Mouse (Mus musculus): ENCODE measurements around the gene Dennd4b. TPM values are rescaled to one million over a fixed set of nuclear protein-coding genes. Genes with fewer than 3 reads are reported as not detected.
"Not testable (repeated sequence)": the region's sequence is repeated elsewhere in the genome, so short reads cannot be mapped to it uniquely, and the experiment has no call there.

Dennd4b gene
- polyA plus RNA-seq, 1 experiment from 2014 or later: 3.7 TPM

DNA sequence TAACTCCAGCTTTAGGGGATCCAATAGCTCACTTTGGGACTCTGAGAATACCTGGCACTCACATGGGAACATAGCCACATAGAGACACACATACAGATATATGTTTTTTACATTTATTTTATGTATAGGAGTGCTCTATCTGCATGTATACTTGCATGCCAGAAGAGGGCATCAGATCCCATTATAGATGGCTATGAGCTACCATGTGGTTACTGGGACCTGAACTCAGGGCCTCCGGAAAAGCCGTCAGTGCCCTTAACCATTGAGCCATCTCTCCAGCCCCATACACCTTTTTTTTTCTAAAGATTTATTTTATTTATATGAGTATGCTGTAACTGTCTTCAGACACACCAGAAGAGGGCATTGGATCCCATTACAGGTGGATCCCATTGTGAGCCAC, 19.2 kb downstream of the Dennd4b start:
- WGBS: 91% methylated on average over 2 of the region's 2 CpGs

DNA sequence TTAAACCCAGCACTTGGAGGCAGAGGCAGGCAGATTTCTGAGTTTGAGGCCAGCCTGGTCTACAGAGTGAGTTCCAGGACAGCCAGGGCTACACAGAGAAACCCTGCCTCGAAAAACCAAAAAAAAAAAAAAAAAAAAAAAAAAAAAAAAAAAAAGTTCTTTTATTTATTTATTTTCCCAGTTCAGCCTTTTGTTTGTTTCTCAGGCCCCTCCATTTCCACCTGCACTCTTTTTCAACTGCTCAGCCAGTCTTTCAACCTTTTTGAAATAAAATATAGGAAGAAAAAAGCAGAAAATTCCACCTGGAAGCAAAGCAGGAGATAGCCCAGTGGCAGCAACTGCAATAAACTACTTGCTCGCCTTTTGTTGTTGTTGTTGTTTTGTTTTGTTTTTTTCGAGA, 24.4 kb downstream of the Dennd4b start:
- H3K27me3 ChIP-seq (ENCODE audit: control insufficient read depth, insufficient read depth, low read depth, low read length); H3K9me3 ChIP-seq (ENCODE audit: control insufficient read depth, low read length); H3K4me3 ChIP-seq (ENCODE audit: low read length); H3K36me3 ChIP-seq (ENCODE audit: control insufficient read depth, insufficient read depth, low read length); H3K4me2 ChIP-seq (ENCODE audit: low read depth, low read length); H3K27ac ChIP-seq (ENCODE audit: low read length); H3K4me1 ChIP-seq (replicated peaks; ENCODE audit: control insufficient read depth, insufficient read depth, low read length); ATAC-seq (ENCODE audit: low read depth); H3K9ac ChIP-seq (ENCODE audit: low read length): not testable (repeated sequence)
- WGBS: 58% methylated on average over 2 of the region's 3 CpGs

More for the DNA sequence above, 19.2 kb downstream of the Dennd4b start:
- Histone ChIP-seq H3K27me3 (ENCODE audit: control insufficient read depth, insufficient read depth, low read depth, low read length) (no peaks in the 10 kb centered on the region), H3K36me3 (ENCODE audit: control insufficient read depth, insufficient read depth, low read length) (peaks cover 7% of the 10 kb centered on the region; the same call in 1 of the 2 replicates), H3K4me3 (ENCODE audit: low read length) (no peak overlapping the region), H3K9ac (ENCODE audit: low read length) (no peak overlapping the region), H3K9me3 (ENCODE audit: control insufficient read depth, low read length) (no peaks in the 10 kb centered on the region), H3K27ac (ENCODE audit: low read length) (no peak overlapping the region), H3K4me1 (replicated peaks; ENCODE audit: control insufficient read depth, insufficient read depth, low read length) (no peaks in the 10 kb centered on the region), H3K4me2 (ENCODE audit: low read depth, low read length) (no peak overlapping the region)
- no peak for ATAC-seq (ENCODE audit: low read depth)

DNA sequence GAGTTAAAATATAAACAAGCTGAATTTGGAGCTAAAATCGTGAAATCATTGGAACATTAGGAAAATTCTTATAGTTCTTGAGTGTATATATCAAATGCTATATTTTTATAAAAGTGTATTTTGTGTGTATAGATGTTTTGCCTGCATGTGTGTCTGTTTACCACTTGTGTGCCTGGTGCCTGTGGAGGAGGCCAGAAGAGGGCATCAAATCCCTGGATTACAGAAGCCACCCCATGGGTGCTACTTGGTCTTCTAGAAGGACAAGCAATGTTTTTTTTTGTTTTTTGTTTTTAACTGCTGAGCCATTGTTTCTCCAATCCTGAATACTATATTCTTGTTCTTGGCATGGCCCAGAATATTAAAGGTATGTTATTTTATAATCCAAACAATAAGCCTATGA, 25.6 kb downstream of the Dennd4b start:
- H3K27ac ChIP-seq (ENCODE audit: low read length): no peak overlapping the region
- no peak overlapping the region for H3K4me3 ChIP-seq (ENCODE audit: low read length)
- WGBS: 86% methylated on average over 1 of the region's 1 CpGs
- no peaks in the 10 kb centered on the region for H3K9me3 ChIP-seq (ENCODE audit: control insufficient read depth, low read length)
- H3K9ac ChIP-seq (ENCODE audit: low read length): no peak overlapping the region
- H3K27me3 ChIP-seq (ENCODE audit: control insufficient read depth, insufficient read depth, low read depth, low read length): no peaks in the 10 kb centered on the region
- ATAC-seq (ENCODE audit: low read depth): no peak
- no peak overlapping the region for H3K4me2 ChIP-seq (ENCODE audit: low read depth, low read length)
- H3K4me1 ChIP-seq (replicated peaks; ENCODE audit: control insufficient read depth, insufficient read depth, low read length): peaks cover 19% of the 10 kb centered on the region
- H3K36me3 ChIP-seq (ENCODE audit: control insufficient read depth, insufficient read depth, low read length): no peaks in the 10 kb centered on the region

DNA sequence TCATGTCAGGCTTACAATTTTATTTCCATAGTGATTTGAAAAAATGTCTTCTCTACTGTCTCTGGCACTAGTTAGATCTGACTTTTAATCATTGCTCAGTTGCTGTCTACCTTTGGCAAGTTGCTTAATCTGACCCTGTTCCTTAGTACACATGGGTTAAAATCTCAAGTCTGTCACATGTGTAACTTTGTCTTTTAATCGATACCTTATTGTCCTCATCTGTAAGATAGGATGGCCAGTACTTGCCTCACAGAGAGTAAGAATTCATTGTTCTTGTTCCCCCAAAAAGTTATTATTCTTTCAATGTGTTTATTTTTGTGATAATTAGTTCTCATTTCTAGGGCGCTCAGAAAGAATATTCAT, 27.0 kb downstream of the Dennd4b start:
- WGBS: 30% methylated on average over 2 of the region's 2 CpGs
- Histone ChIP-seq H3K4me1 (replicated peaks; ENCODE audit: control insufficient read depth, insufficient read depth, low read length) (peaks cover 24% of the 10 kb centered on the region), H3K27ac (ENCODE audit: low read length) (peak overlapping the region; percentile 91), H3K9me3 (ENCODE audit: control insufficient read depth, low read length) (no peaks in the 10 kb centered on the region), H3K9ac (ENCODE audit: low read length) (peak overlapping the region; percentile 74), H3K27me3 (ENCODE audit: control insufficient read depth, insufficient read depth, low read depth, low read length) (no peaks in the 10 kb centered on the region), H3K4me2 (ENCODE audit: low read depth, low read length) (peak overlapping the region; percentile 79), H3K36me3 (ENCODE audit: control insufficient read depth, insufficient read depth, low read length) (no peaks in the 10 kb centered on the region), H3K4me3 (ENCODE audit: low read length) (peak overlapping the region; percentile 59)
- no peak for ATAC-seq (ENCODE audit: low read depth)

DNA sequence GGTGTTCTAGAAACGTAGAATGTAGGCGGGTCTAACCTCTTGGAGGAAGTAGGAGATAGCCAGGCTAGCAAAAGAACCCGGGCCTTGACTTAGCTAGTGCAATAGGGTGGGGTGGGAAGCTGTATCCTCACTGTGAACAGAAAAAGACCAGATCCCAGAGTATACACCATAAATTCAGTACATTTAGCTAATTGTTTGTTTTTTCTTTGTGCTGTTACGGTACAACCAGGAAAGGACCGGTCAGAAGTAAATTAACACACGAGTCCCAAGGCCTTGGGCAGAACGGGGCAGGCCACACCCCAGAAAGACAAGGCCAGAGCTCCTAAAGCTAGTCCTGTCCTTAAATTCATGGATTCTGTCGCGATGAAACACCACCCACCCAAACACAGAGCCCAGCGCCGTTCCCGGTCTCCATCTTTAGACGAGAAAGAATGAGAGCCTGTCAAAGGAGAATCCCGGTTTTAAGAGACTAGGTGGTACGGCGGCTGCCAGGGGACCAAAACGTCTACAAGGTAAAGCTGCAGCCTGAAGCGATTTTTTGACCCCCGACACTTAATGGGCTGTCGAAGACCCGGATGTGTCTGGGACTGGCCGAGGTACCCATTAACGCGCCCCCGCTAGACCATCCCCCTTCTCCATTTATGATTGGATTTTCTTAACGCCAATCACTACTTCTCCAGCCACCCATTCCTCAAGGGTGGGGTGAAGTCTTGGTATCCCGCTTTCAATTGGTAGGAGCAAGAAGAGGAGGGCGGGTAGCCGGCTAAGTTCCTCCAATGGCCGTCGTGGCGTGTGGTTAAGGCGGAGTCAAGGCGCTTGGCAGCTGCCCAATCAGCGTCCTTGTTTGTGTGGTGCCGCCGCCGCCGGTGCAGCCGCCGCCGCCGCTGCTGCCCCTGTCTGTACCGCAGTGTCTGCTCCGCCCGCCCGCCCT, 27.6 kb downstream of the Dennd4b start, which contains the start of gene Gatad2b:
Gene Gatad2b, plus strand, starts transcription at position 834 of the 931 bp plus-strand sequence.
- H3K4me1 ChIP-seq (replicated peaks; ENCODE audit: control insufficient read depth, insufficient read depth, low read length): peaks cover 24% of the 10 kb centered on the region
- no peaks in the 10 kb centered on the region for H3K9me3 ChIP-seq (ENCODE audit: control insufficient read depth, low read length)
- peak within 1 kb of the TSS; percentile 89 for H3K4me3 ChIP-seq (ENCODE audit: low read length)
- H3K4me2 ChIP-seq (ENCODE audit: low read depth, low read length): peak within 1 kb of the TSS; percentile 87
- no peaks in the 10 kb centered on the region for H3K27me3 ChIP-seq (ENCODE audit: control insufficient read depth, insufficient read depth, low read depth, low read length)
- H3K27ac ChIP-seq (ENCODE audit: low read length): peak within 1 kb of the TSS; percentile 97
- H3K36me3 ChIP-seq (ENCODE audit: control insufficient read depth, insufficient read depth, low read length): no peaks in the 10 kb centered on the region
- peak; percentile 99 for ATAC-seq (ENCODE audit: low read depth)
- peak within 1 kb of the TSS; percentile 92 for H3K9ac ChIP-seq (ENCODE audit: low read length)
- WGBS: under 1% methylated on average over 43 of the region's 47 CpGs

DNA sequence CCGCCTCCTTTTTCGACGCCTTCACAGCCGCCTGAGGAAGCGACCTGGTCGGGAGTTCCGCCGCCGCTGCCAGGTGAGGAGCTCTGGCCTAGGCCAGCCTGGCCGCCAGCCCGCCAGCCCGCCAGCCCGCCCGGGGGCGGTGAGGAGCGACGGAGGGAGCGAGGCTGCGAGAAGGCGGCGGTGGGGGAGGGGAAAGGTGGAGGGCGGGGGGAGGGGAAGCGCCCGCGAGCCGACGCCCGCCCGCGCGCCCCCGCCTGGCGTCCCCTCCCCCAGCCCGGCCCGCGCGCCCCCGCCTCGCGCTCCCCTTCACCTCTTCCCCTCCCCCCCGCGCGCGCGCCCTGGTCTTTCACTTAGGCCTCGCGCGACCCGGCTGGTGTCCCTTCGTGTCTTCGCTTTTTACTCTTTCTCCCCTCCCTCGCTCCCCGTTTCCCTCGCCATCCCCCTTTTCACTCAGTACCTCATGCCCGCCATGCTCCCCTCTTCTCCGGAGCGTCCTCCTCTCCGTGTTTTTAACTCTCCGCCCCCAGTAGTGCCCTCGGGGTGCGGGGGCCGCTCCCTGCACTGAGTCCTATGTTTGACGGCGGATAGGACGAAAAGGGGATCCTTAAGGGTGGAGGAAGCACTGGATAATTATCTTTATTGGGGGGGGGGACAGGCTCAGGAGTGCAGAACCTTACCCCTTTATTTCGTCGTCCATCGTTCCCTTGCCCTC, 28.5 kb downstream of the Dennd4b start:
- H3K4me3 ChIP-seq (ENCODE audit: low read length): peak overlapping the region; percentile 89
- H3K4me2 ChIP-seq (ENCODE audit: low read depth, low read length): peak overlapping the region; percentile 87
- under 1% methylated on average over 34 of the region's 68 CpGs for WGBS
- H3K9me3 ChIP-seq (ENCODE audit: control insufficient read depth, low read length): no peaks in the 10 kb centered on the region
- peak overlapping the region; percentile 97 for H3K27ac ChIP-seq (ENCODE audit: low read length)
- peak overlapping the region; percentile 92 for H3K9ac ChIP-seq (ENCODE audit: low read length)
- ATAC-seq (ENCODE audit: low read depth): peak; percentile 29
- H3K27me3 ChIP-seq (ENCODE audit: control insufficient read depth, insufficient read depth, low read depth, low read length): no peaks in the 10 kb centered on the region
- H3K36me3 ChIP-seq (ENCODE audit: control insufficient read depth, insufficient read depth, low read length): no peaks in the 10 kb centered on the region
- H3K4me1 ChIP-seq (replicated peaks; ENCODE audit: control insufficient read depth, insufficient read depth, low read length): peaks cover 24% of the 10 kb centered on the region

DNA sequence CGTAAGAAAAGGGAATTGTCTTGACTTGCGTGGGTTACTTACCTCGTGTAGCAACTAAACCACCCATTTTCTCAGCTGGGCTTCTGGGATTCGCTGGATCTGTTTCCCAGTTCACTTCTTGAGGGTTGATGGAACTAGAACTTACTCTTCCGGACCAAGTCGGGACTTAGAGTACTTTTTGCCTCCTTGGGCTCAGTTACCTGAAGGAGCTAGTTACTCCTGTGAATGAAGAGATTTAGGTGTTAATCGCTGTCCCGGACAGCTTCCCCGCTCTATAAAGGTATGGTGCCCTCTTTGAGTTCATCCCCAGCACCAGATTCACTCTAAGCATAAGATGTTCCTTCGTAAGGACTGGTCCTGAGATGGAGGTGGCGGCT, 29.1 kb downstream of the Dennd4b start:
- H3K4me3 ChIP-seq (ENCODE audit: low read length): peak overlapping the region; percentile 89
- no peak for ATAC-seq (ENCODE audit: low read depth)
- H3K27me3 ChIP-seq (ENCODE audit: control insufficient read depth, insufficient read depth, low read depth, low read length): no peaks in the 10 kb centered on the region
- H3K36me3 ChIP-seq (ENCODE audit: control insufficient read depth, insufficient read depth, low read length): no peaks in the 10 kb centered on the region
- 4% methylated on average over 11 of the region's 11 CpGs for WGBS
- H3K9me3 ChIP-seq (ENCODE audit: control insufficient read depth, low read length): no peaks in the 10 kb centered on the region
- peak overlapping the region; percentile 97 for H3K27ac ChIP-seq (ENCODE audit: low read length)
- peaks cover 24% of the 10 kb centered on the region for H3K4me1 ChIP-seq (replicated peaks; ENCODE audit: control insufficient read depth, insufficient read depth, low read length)
- H3K9ac ChIP-seq (ENCODE audit: low read length): peak overlapping the region; percentile 92
- peak overlapping the region; percentile 87 for H3K4me2 ChIP-seq (ENCODE audit: low read depth, low read length)

DNA sequence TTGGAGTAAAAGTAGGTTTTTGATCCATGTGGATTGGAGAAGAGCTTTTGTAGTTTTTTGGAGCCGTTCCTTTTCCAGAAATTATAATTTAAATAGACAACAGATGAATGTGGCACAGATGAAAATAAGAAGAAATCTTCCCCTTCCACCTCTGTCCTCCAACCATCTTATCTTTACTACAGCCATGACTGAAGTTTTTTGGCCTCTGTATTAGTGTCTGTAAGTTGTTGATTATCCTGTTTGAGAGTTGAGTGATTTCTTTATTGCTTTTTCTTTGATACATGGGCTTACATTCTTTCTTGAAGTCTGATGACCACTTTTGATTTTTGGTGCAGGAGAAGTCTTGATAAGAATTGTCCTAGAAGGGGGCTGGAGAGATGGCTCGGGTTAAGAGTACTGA, 29.7 kb downstream of the Dennd4b start:
- H3K9me3 ChIP-seq (ENCODE audit: control insufficient read depth, low read length): no peaks in the 10 kb centered on the region
- no peaks in the 10 kb centered on the region for H3K27me3 ChIP-seq (ENCODE audit: control insufficient read depth, insufficient read depth, low read depth, low read length)
- no peak overlapping the region for H3K27ac ChIP-seq (ENCODE audit: low read length)
- H3K4me1 ChIP-seq (replicated peaks; ENCODE audit: control insufficient read depth, insufficient read depth, low read length): peaks cover 24% of the 10 kb centered on the region
- peak overlapping the region; percentile 89 for H3K4me3 ChIP-seq (ENCODE audit: low read length)
- peak overlapping the region; percentile 92 for H3K9ac ChIP-seq (ENCODE audit: low read length)
- 48% methylated on average over 2 of the region's 2 CpGs for WGBS
- no peaks in the 10 kb centered on the region for H3K36me3 ChIP-seq (ENCODE audit: control insufficient read depth, insufficient read depth, low read length)
- no peak for ATAC-seq (ENCODE audit: low read depth)
- peak overlapping the region; percentile 87 for H3K4me2 ChIP-seq (ENCODE audit: low read depth, low read length)

DNA sequence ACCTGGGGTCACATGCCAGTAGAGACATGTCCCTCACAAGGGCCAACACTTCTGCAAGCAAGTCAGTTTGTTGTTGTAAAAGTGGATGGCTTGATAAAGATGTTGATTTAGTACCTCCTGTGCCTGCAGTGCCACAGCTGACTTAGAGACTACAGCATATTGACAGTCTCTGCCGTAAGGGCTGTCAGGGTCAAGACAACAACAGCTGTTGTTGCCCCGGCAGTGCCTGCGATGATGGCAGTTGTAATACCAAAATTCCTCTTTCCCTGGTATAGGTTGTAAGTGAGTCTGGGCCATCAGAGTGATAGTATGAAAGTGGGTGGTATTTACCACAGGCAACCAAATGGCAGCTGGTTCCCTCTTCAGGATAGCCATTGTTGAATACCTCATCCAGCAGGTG, 40.8 kb downstream of the Dennd4b start:
- Histone ChIP-seq H3K4me2 (ENCODE audit: low read depth, low read length) (no peak overlapping the region), H3K4me1 (replicated peaks; ENCODE audit: control insufficient read depth, insufficient read depth, low read length) (no peaks in the 10 kb centered on the region), H3K36me3 (ENCODE audit: control insufficient read depth, insufficient read depth, low read length) (peaks cover 2% of the 10 kb centered on the region; the same call in 1 of the 2 replicates), H3K4me3 (ENCODE audit: low read length) (no peak overlapping the region), H3K27me3 (ENCODE audit: control insufficient read depth, insufficient read depth, low read depth, low read length) (no peaks in the 10 kb centered on the region), H3K27ac (ENCODE audit: low read length) (no peak overlapping the region), H3K9ac (ENCODE audit: low read length) (no peak overlapping the region), H3K9me3 (ENCODE audit: control insufficient read depth, low read length) (no peaks in the 10 kb centered on the region)
- no peak for ATAC-seq (ENCODE audit: low read depth)
- WGBS: 57% methylated on average over 3 of the region's 3 CpGs

Data from lung, embryonic 16.5 days (tissue).